Mouse (Mus musculus) thymus, postnatal 0 days (tissue): ENCODE data around the gene Olfr888. TPM values are rescaled to one million over a fixed set of nuclear protein-coding genes. Genes with fewer than 3 reads are reported as not detected.

Experiments used
- DNase-seq: peaks from one replicate; pipeline ENCODE4 v3.0.0-alpha.2; 2015; ENCODE audit warnings: low spot score
- polyA plus RNA-seq: library from polyadenylated mRNA; unstranded; fragments of >200 nt; fragmentation: Nextera tagmentation; extraction: Ambion mirVana; gene quantifications from 2 replicates; pipeline ENCODE4 v1.2.1, GENCODE M21; 2015

The Olfr888 gene
- not detected in 2 replicates for polyA plus RNA-seq

DNA sequence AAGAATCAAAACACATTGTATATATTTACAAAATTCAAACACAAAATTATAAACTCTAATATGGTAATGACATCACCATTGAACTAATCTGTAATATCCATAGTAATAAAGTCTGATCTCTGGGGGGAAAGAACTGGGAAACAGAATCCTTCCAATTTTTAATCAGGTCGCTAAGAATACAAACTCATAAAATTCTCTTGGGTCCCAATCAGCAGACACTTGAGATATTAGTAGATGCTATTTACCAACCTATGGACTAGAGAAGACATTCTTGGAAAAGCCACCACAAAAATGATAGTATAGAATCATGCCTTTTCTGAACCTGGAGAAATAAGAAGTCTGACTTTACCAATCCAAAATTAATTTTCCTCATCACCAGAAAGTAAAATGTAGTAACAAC lies at the start of gene Olfr888:
TSS of gene Olfr888 (plus strand) at position 301 of the 400 bp plus-strand sequence.
- DNase-seq: no peak

DNA sequence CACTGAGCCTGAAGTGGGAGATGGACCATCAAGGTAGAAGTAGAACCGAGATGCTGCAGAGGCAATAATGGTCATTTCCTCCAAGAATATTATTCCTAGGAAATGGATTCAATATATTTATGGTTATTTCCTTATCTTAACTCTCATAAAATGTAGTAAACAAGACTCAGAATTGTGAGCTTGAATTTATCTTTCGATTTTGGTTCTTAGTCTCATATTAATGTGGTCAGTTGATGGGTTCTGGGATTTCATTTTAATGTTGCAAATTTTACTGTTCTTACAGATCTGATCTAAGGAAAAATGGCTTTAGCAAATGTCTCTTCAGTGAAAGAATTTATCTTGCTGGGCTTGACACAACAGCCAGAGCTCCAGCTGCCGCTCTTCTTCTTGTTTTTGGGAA lies 46.9 kb upstream of the Olfr888 start, which contains the start of gene Olfr885:
TSS of gene Olfr885 (plus strand) at position 301 of the 400 bp plus-strand sequence.
- DNase-seq: no peak

DNA sequence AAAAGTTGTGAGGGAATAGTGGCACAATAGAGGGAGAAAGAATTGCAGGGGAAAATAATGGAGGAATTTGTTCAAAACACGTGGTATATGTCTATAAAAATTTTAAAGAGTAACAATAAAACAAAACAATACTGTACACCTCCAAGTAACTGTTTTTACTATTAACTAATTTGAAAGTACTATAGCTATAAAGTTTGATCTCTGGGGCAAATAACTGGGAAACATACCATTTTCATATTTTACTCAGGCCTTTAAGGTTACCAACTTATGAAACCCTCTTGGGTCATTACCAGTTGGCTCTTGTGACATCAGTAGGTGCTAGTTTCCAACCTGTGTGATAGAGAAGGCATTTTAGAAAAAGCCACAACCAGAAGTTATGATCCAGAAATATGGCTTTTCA lies 24.2 kb upstream of the Olfr888 start, which contains the start of gene Olfr887:
TSS of gene Olfr887 (plus strand) at position 301 of the 400 bp plus-strand sequence.
- no peak for DNase-seq

DNA sequence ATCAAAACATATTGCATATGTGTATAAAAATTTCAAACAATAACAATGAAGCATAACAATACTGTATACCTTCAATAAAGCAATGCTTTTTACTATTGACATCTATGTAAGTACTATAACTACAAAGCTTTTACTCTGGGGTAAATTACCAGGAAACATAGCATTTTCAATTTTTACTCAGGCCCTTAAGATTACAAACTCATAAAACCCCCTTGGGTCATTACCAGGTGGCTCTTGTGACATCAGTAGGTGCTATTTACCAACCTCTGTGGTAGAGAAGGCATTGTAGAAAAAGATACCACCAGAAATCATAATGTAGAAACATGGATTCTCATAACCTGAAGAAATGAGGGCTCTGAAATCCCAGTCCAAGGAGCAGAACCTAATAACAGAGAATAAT lies 7.0 kb downstream of the Olfr888 start, which contains the start of gene Olfr889:
TSS of gene Olfr889 (plus strand) at position 301 of the 400 bp plus-strand sequence.
- DNase-seq: no peak

DNA sequence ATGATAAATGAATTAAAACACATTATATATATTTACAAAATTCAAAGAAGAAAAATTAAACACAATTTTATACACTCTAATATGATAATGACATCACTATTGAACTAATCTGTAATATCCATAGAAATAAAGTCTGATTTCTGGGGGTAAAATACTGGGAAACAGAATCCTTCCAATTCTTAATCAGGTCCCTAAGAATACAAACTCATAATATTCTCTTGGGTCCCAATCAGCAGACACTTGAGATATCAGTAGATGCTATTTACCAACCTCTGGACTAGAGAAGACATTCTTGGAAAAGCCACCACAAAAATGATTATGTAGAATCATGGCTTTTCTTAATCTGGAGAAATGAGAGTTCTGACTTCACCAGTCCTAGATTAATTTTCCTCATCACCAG lies 34.3 kb downstream of the Olfr888 start, which contains the start of gene Olfr890:
TSS of gene Olfr890 (plus strand) at position 301 of the 400 bp plus-strand sequence.
- no peak for DNase-seq

Other genes with a start within 250 kb of the Olfr888 start
- not detected in 2 replicates for gene Olfr145, start 211.4 kb upstream of the Olfr888 start, polyA plus RNA-seq
- not detected in 2 replicates for gene Olfr878, start 190.3 kb upstream of the Olfr888 start, polyA plus RNA-seq
- not detected in 2 replicates for gene Olfr881, start 116.3 kb upstream of the Olfr888 start, polyA plus RNA-seq
- gene Olfr883, start 82.3 kb upstream of the Olfr888 start, polyA plus RNA-seq: not detected in 2 replicates
- gene Olfr884, start 61.6 kb upstream of the Olfr888 start, polyA plus RNA-seq: not detected in 2 replicates
- gene Olfr885, start 46.8 kb upstream of the Olfr888 start, polyA plus RNA-seq: not detected in 2 replicates
- gene Olfr887, start 24.1 kb upstream of the Olfr888 start, polyA plus RNA-seq: not detected in 2 replicates
- 0.06 and 0.12 TPM in 2 replicates for gene Olfr889, start 7.1 kb downstream of the Olfr888 start, polyA plus RNA-seq
- gene Olfr890, start 34.4 kb downstream of the Olfr888 start, polyA plus RNA-seq: not detected in 2 replicates
- not detected in 2 replicates for gene Olfr891, start 72.7 kb downstream of the Olfr888 start, polyA plus RNA-seq
- not detected in 2 replicates for gene Olfr893, start 100.2 kb downstream of the Olfr888 start, polyA plus RNA-seq
- not detected in 2 replicates for gene Olfr894, start 109.9 kb downstream of the Olfr888 start, polyA plus RNA-seq
- gene Olfr143, start 144.6 kb downstream of the Olfr888 start, polyA plus RNA-seq: not detected in 2 replicates
- not detected in 2 replicates for gene Olfr895, start 159.7 kb downstream of the Olfr888 start, polyA plus RNA-seq
- gene Olfr896-ps1, start 183.0 kb downstream of the Olfr888 start, polyA plus RNA-seq: not detected in 2 replicates
- gene Olfr25, start 220.9 kb downstream of the Olfr888 start, polyA plus RNA-seq: not detected in 2 replicates
- gene Olfr898, start 240.3 kb downstream of the Olfr888 start, polyA plus RNA-seq: not detected in 2 replicates